Mouse (Mus musculus) CH12.LX (cell line): ENCODE measurements around the gene Hist1h2bh. TPM values are rescaled to one million over a fixed set of nuclear protein-coding genes. Genes with fewer than 3 reads are reported as not detected.

Source experiments
- DNase-seq: peaks from one replicate; pipeline ENCODE4 v3.0.0-alpha.2; 2013; ENCODE audit errors: extremely low read depth
- H3K27ac ChIP-seq: 2 replicates; pipeline ENCODE4 v1.5.1; 2012; ENCODE audit warnings: low read depth, mild to moderate bottlenecking, control low read depth, moderate library complexity; ENCODE audit not compliant: insufficient read depth
- H3K27me3 ChIP-seq: replicated peaks from 2 replicates; pipeline ENCODE3; 2012; ENCODE audit warnings: inconsistent platforms
- H3K36me3 ChIP-seq, 2 experiments: replicated peaks in 1 of 2; 2 replicates each; pipeline versions ENCODE3 to v1.6.1; 2012; ENCODE audit warnings: inconsistent platforms in 1 of 2, low read length in 1 of 2, mild to moderate bottlenecking in 1 of 2, mixed read lengths in 1 of 2, moderate library complexity in 1 of 2; ENCODE audit not compliant: control insufficient read depth in 1 of 2, insufficient read depth in 1 of 2
- H3K4me1 ChIP-seq, 2 experiments: 2 replicates each; pipeline ENCODE4 v1.6.1; 2012; ENCODE audit warnings: inconsistent platforms in 1 of 2, moderate library complexity in 1 of 2; ENCODE audit not compliant: insufficient read depth in 2 of 2, control insufficient read depth in 1 of 2
- H3K4me2 ChIP-seq: 2 replicates; pipeline ENCODE4 v1.6.1; 2012; ENCODE audit warnings: low read depth, mild to moderate bottlenecking, control low read depth; ENCODE audit not compliant: poor library complexity, insufficient read depth, severe bottlenecking
- H3K4me3 ChIP-seq, 3 experiments: fragments of 150-350 bp in 1 of 3; sonication (generic) in 1 of 3; replicated peaks in 1 of 3; 2 replicates each; pipeline versions ENCODE3 to v1.5.1; 2011 to 2012; ENCODE audit warnings: low read depth in 2 of 3, low read length in 2 of 3, mild to moderate bottlenecking in 2 of 3, moderate library complexity in 2 of 3, control low read depth in 1 of 3, improper control_type of control experiment in 1 of 3, inconsistent platforms in 1 of 3, mixed read lengths in 1 of 3; ENCODE audit not compliant: poor library complexity in 1 of 3
- H3K79me2 ChIP-seq: replicated peaks from 2 replicates; pipeline ENCODE4 v1.6.1; 2012; ENCODE audit warnings: mild to moderate bottlenecking, moderate library complexity; ENCODE audit not compliant: control insufficient read depth, poor library complexity, insufficient read depth, severe bottlenecking; ENCODE audit errors: extremely low read depth
- H3K9ac ChIP-seq: 2 replicates; pipeline ENCODE4 v1.6.1; 2012; ENCODE audit warnings: low read depth, mild to moderate bottlenecking, control low read depth, moderate library complexity; ENCODE audit not compliant: insufficient read depth
- H3K9me3 ChIP-seq: replicated peaks from 2 replicates; pipeline ENCODE3; 2012; ENCODE audit warnings: low read length, inconsistent platforms, mixed read lengths
- BHLHE40 ChIP-seq: IDR thresholded peaks from 2 replicates; pipeline ENCODE4 v1.6.1; 2011; ENCODE audit warnings: mild to moderate bottlenecking, low read depth, low read length, improper control_type of control experiment
- CHD1 ChIP-seq: IDR thresholded peaks from 2 replicates; pipeline ENCODE4 v1.6.1; 2012; ENCODE audit warnings: low read depth, low read length, improper control_type of control experiment, inconsistent platforms
- CTCF ChIP-seq, 2 experiments: IDR thresholded peaks in 1 of 2; conservative IDR thresholded peaks in 1 of 2; 2 replicates each; pipeline ENCODE4 v1.5.1; 2011 to 2012; ENCODE audit warnings: low read depth in 2 of 2, low read length in 2 of 2, improper control_type of control experiment in 1 of 2, inconsistent platforms in 1 of 2, mild to moderate bottlenecking in 1 of 2, moderate library complexity in 1 of 2
- ELF1 ChIP-seq: IDR thresholded peaks from 2 replicates; pipeline ENCODE4 v1.6.1; 2014; ENCODE audit warnings: low read depth, mild to moderate bottlenecking, inconsistent platforms, low read length, improper control_type of control experiment
- EP300 ChIP-seq: IDR thresholded peaks from 2 replicates; pipeline ENCODE4 v1.6.1; 2011; ENCODE audit warnings: low read length, improper control_type of control experiment
- ETS1 ChIP-seq: conservative IDR thresholded peaks from 2 replicates; pipeline ENCODE4 v1.6.1; 2012; ENCODE audit warnings: low read depth, mild to moderate bottlenecking, inconsistent platforms, low read length, improper control_type of control experiment, moderate library complexity
- GABPA ChIP-seq: IDR thresholded peaks from 2 replicates; pipeline ENCODE4 v1.6.1; 2012; ENCODE audit warnings: low read depth, low read length, improper control_type of control experiment, inconsistent platforms; ENCODE audit not compliant: insufficient replicate concordance
- HCFC1 ChIP-seq: IDR thresholded peaks from 2 replicates; pipeline ENCODE4 v1.6.1; 2012; ENCODE audit warnings: low read depth, mild to moderate bottlenecking, inconsistent platforms, low read length, improper control_type of control experiment
- IRF4 ChIP-seq: IDR thresholded peaks from 2 replicates; pipeline ENCODE4 v1.6.1; 2014; ENCODE audit warnings: low read depth, mild to moderate bottlenecking, inconsistent platforms, low read length, improper control_type of control experiment
- JUND ChIP-seq: conservative IDR thresholded peaks from 2 replicates; pipeline ENCODE4 v1.6.1; 2011; ENCODE audit warnings: low read depth, low read length, improper control_type of control experiment
- KAT2A ChIP-seq: IDR thresholded peaks from 2 replicates; pipeline ENCODE4 v1.6.1; 2012; ENCODE audit warnings: low read length, improper control_type of control experiment, inconsistent platforms; ENCODE audit not compliant: insufficient replicate concordance
- MAX ChIP-seq: IDR thresholded peaks from 2 replicates; pipeline ENCODE4 v1.6.1; 2011; ENCODE audit warnings: low read length, improper control_type of control experiment
- MAZ ChIP-seq: IDR thresholded peaks from 2 replicates; pipeline ENCODE4 v1.6.1; 2012; ENCODE audit warnings: low read depth, mild to moderate bottlenecking, inconsistent platforms, low read length, improper control_type of control experiment, moderate library complexity
- MEF2A ChIP-seq: IDR thresholded peaks from 2 replicates; pipeline ENCODE4 v1.6.1; 2014; ENCODE audit warnings: low read depth, mild to moderate bottlenecking, inconsistent platforms, low read length, improper control_type of control experiment, borderline replicate concordance
- MYC ChIP-seq: IDR thresholded peaks from 2 replicates; pipeline ENCODE4 v1.6.1; 2011; ENCODE audit warnings: low read depth, mild to moderate bottlenecking, improper control_type of control experiment, low read length
- NELFE ChIP-seq: IDR thresholded peaks from 2 replicates; pipeline ENCODE4 v1.6.1; 2011; ENCODE audit warnings: low read depth, low read length, improper control_type of control experiment
- NRF1 ChIP-seq: IDR thresholded peaks from 2 replicates; pipeline ENCODE4 v1.6.1; 2014; ENCODE audit warnings: low read depth, mild to moderate bottlenecking, inconsistent platforms, low read length, improper control_type of control experiment, moderate library complexity
- PAX5 ChIP-seq: IDR thresholded peaks from 2 replicates; pipeline ENCODE4 v1.6.1; 2012; ENCODE audit warnings: low read length, inconsistent platforms, mixed read lengths
- POLR2A ChIP-seq: IDR thresholded peaks from 2 replicates; pipeline ENCODE4 v1.6.1; 2011; ENCODE audit warnings: low read depth, mild to moderate bottlenecking, improper control_type of control experiment, low read length
- RCOR1 ChIP-seq: conservative IDR thresholded peaks from 2 replicates; pipeline ENCODE4 v1.6.1; 2012; ENCODE audit warnings: low read depth, mild to moderate bottlenecking, inconsistent platforms, low read length, improper control_type of control experiment
- SIN3A ChIP-seq: IDR thresholded peaks from 2 replicates; pipeline ENCODE4 v1.6.1; 2012; ENCODE audit warnings: low read length, improper control_type of control experiment, inconsistent platforms
- SMC3 ChIP-seq: IDR thresholded peaks from 2 replicates; pipeline ENCODE4 v1.6.1; 2011; ENCODE audit warnings: low read depth, low read length, improper control_type of control experiment
- TCF12 ChIP-seq: IDR thresholded peaks from 2 replicates; pipeline ENCODE4 v1.6.1; 2014; ENCODE audit warnings: low read depth, mild to moderate bottlenecking, inconsistent platforms, low read length, improper control_type of control experiment
- USF1 ChIP-seq: IDR thresholded peaks from 2 replicates; pipeline ENCODE4 v1.6.1; 2014; ENCODE audit warnings: low read depth, mild to moderate bottlenecking, inconsistent platforms, low read length, improper control_type of control experiment
- ZC3H11A ChIP-seq: IDR thresholded peaks from 2 replicates; pipeline ENCODE4 v1.6.1; 2012; ENCODE audit warnings: low read depth, mild to moderate bottlenecking, inconsistent platforms, low read length, improper control_type of control experiment
- ZNF384 ChIP-seq: IDR thresholded peaks from 2 replicates; pipeline ENCODE4 v1.6.1; 2012; ENCODE audit warnings: low read depth, low read length, improper control_type of control experiment, inconsistent platforms
- dilution Hi-C: fragments of 300-500 bp; cut with MboI; formaldehyde crosslinking; loops from 2 replicates; pipeline ENCODE4 v1.14.3; 2020; ENCODE audit warnings: low sequenced_read_pairs; ENCODE audit not compliant: extremely low pct_unique_long_range_greater_than_20kb, extremely low pct_ligation_motif_present
- in situ Hi-C: fragments of 300-500 bp; cut with MboI; formaldehyde crosslinking; loops from 3 replicates; pipeline ENCODE4 v1.14.3; 2019; ENCODE audit warnings: low sequenced_read_pairs, low pct_ligation_motif_present, low pct_unique_long_range_greater_than_20kb, mixed read lengths
- polyA plus RNA-seq: library from polyadenylated mRNA; unstranded; fragments of >175 nt; gene quantifications from 2 replicates; pipeline ENCODE4 v1.2.1, GENCODE M21; 2012; ENCODE audit warnings: low read depth; ENCODE audit not compliant: insufficient read length
- total RNA-seq, 2 experiments: library from RNA; depleted of rRNA; stranded (reverse); fragments of 300-350 nt in 1 of 2; fragments of >200 nt in 1 of 2; gene quantifications; 2 replicates each; pipeline ENCODE4 v1.2.3; 2012 to 2014

Hist1h2bh gene
- total and polyA plus RNA-seq, 3 experiments = 0.77 to 261 (median 8.0) TPM

DNA sequence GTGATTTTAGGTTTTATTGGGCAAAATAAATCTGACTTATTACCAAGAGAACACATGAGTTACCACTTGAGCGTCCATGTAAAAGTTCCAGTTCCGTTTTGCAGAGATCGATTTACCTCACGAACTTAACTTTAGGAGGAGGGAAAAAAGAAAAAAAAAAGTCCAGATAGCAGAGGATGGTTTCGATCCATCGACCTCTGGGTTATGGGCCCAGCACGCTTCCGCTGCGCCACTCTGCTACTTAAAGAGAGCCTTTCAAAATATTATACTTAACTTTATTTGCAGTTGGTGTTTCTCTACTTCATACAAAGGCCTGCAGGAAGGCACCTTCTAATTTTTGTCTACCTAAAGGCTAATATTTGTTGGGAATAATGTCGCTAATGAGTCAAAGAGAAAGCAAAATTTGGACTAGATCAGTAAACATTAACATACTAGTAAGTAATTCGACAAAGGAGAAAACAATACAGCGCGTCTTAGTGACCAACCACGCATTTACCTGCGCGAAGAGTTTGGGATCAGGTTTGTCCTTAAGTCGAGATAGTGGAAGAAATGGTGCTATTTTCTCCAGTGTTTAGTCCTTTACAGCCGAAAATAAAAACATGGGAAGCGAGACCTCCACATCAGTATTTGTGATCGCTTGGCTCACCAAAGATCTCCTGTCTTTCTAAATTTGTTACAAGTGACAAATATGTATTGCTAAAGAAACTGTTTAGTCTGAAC is 12.9 kb downstream of the Hist1h2bh start (continued):
- TF ChIP-seq POLR2A = no peak; the same call in 1 of the 2 replicates
- 0 out of 2 replicates have a peak, but pooled peaks have one; percentile 53 for TF ChIP-seq SIN3A
- TF ChIP-seq TCF12 = no peak
- no peak for TF ChIP-seq ETS1
- TF ChIP-seq JUND = no peak
- peak; percentile 74; the same call in 1 of the 2 replicates for TF ChIP-seq KAT2A
- no peak for TF ChIP-seq GABPA
- TF ChIP-seq MAX = no peak
- TF ChIP-seq HCFC1 = peak; percentile 42; the same call in 1 of the 2 replicates
- TF ChIP-seq PAX5 = no peak
- TF ChIP-seq RCOR1 = no peak
- no peak for TF ChIP-seq CTCF (conservative IDR thresholded peaks at IDR 0.05 in 1 of 2, IDR thresholded peaks at IDR 0.05 in 1 of 2; ENCODE audit: low read depth in 2 of 2, low read length in 2 of 2)

- TF ChIP-seq EP300 (peak; percentile 72), IRF4 (peak; percentile 59), USF1 (no peak), HCFC1 (no peak), KAT2A (no peak), CHD1 (peak; percentile 85), MAZ (no peak), ETS1 (no peak), JUND (0 out of 2 replicates have a peak, but pooled peaks have one; percentile 26), ZNF384 (peak; percentile 85), PAX5 (no peak), NRF1 (no peak), MAX (0 out of 2 replicates have a peak, but pooled peaks have one; percentile 35), MYC (no peak), CTCF (conservative IDR thresholded peaks at IDR 0.05 in 1 of 2, IDR thresholded peaks at IDR 0.05 in 1 of 2; ENCODE audit: low read depth in 2 of 2, low read length in 2 of 2) (no peak), GABPA (no peak), ZC3H11A (no peak), MEF2A (no peak), SIN3A (0 out of 2 replicates have a peak, but pooled peaks have one; percentile 12), BHLHE40 (0 out of 2 replicates have a peak, but pooled peaks have one; percentile 16), RCOR1 (no peak), SMC3 (no peak), NELFE (0 out of 2 replicates have a peak, but pooled peaks have one; percentile 18), ELF1 (no peak)
- Histone ChIP-seq H3K4me1 (peaks cover 7 to 38% of the 10 kb centered on the region in 2 experiments), H3K9me3 (no peaks in the 10 kb centered on the region), H3K9ac (peak overlapping the region; percentile 89), H3K27me3 (no peaks in the 10 kb centered on the region), H3K79me2 (no peaks in the 10 kb centered on the region), H3K4me3 (peak overlapping the region; percentile 20 to 45 (median 37)), H3K36me3 (no peaks in the 10 kb centered on the region), H3K27ac (no peak overlapping the region), H3K4me2 (peak overlapping the region; percentile 87; the same call in 1 of the 2 replicates)
- no peak for DNase-seq
- in situ Hi-C loops = loop anchor here (10.0 kb wide), 1 partner anchor 1495 kb away; the partner anchor contains the start of genes Hist1h2ah and Hist1h2bk
- dilution Hi-C loops = no loop called here
These were observed 13.6 kb downstream of the Hist1h2bh start for GRCm38 (mm10) chr13:23529480-23530165.
